ENCODE assay signal across 15 mouse cellular contexts in the genomic region with DNA sequence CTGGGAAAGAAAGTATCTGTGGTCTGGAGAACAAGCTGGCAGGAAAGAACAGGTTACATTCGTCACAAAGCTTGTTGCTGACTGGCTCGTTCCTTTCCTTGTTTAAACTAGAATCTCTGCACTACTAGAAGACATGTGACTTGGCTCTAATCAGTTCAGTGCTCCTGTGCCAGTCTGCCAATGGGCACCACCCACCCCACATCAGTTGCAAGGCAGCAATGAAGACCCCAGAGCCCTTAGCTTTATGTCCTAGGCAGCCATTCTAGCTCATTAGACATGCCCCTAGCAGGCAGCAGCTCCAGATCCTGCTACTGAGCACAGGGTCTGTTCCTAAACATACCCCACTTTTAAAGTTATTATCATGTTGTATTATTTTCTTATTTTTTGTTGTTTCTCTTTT. TPM values are rescaled to one million over a fixed set of nuclear protein-coding genes. Genes with fewer than 3 reads are reported as not detected.
DNase-seq lines count a peak whose midpoint lies in the region; ATAC-seq lines count a peak whose summit lies in the region.
"Had no signal": no experiment of that assay in that cellular context is flagged by ENCODE, and none has a peak within 500 bp of the region (broad histone marks: within the 10 kb centered on the region; RNA-seq: fewer than 3 reads in every experiment).

No protein-coding gene starts in this region.

- DNase-seq in hindbrain, embryonic 11.5 days (ENCODE audit: low spot score) = no peak
- no peak for DNase-seq in forebrain, embryonic 10.5 days (ENCODE audit: extremely low spot score, low spot score)
- DNase-seq in cerebellum, adult 8-10 months = no peak
- DNase-seq: cerebellum, postnatal 36 days; gastrocnemius, postnatal 36 days; lung, postnatal 10 days had no signal

- H3K9me3 ChIP-seq in hindbrain, embryonic 11.5 days (ENCODE audit: control insufficient read depth, low read length) = no peaks in the 10 kb centered on the region
- no peaks in the 10 kb centered on the region for H3K9me3 ChIP-seq in hindbrain, embryonic 16.5 days (ENCODE audit: control insufficient read depth, low read length)
- no peaks in the 10 kb centered on the region for H3K9me3 ChIP-seq in forebrain, embryonic 10.5 days
- no peaks in the 10 kb centered on the region for H3K9me3 ChIP-seq in hindbrain, embryonic 12.5 days (replicated peaks)
- H3K9me3 ChIP-seq in midbrain, embryonic 15.5 days = no peaks in the 10 kb centered on the region
- no peaks in the 10 kb centered on the region for H3K9me3 ChIP-seq in kidney, embryonic 14.5 days (ENCODE audit: control insufficient read depth, low read length)
- H3K9me3 ChIP-seq: heart, embryonic 12.5 days; intestine, embryonic 15.5 days; liver, embryonic 15.5 days had no signal

- H3K36me3 ChIP-seq in hindbrain, embryonic 11.5 days (ENCODE audit: control insufficient read depth, insufficient read depth, low read length) = peaks cover 3% of the 10 kb centered on the region; the same call in 1 of the 2 replicates
- peaks cover 3% of the 10 kb centered on the region for H3K36me3 ChIP-seq in hindbrain, embryonic 16.5 days (ENCODE audit: control insufficient read depth, insufficient read depth, low read length)
- peaks cover 85% of the 10 kb centered on the region for H3K36me3 ChIP-seq in forebrain, embryonic 10.5 days (replicated peaks)
- peaks cover 22% of the 10 kb centered on the region for H3K36me3 ChIP-seq in hindbrain, embryonic 12.5 days
- H3K36me3 ChIP-seq in midbrain, embryonic 15.5 days (replicated peaks) = 0 out of 2 replicates have a peak, but pooled peaks cover 3% of the 10 kb centered on the region
- H3K36me3 ChIP-seq in kidney, embryonic 14.5 days (ENCODE audit: control insufficient read depth, insufficient read depth, low read length) = peaks cover 56% of the 10 kb centered on the region

- no peak overlapping the region for H3K4me2 ChIP-seq in hindbrain, embryonic 11.5 days (replicated peaks; ENCODE audit: low read depth, low read length)
- H3K4me2 ChIP-seq in hindbrain, embryonic 16.5 days (ENCODE audit: low read length) = no peak overlapping the region
- no peak overlapping the region for H3K4me2 ChIP-seq in hindbrain, embryonic 12.5 days (replicated peaks)
- H3K4me2 ChIP-seq in midbrain, embryonic 15.5 days = no peak overlapping the region
- H3K4me2 ChIP-seq in kidney, embryonic 14.5 days (replicated peaks; ENCODE audit: low read depth, low read length) = no peak overlapping the region
- H3K4me2 ChIP-seq: heart, embryonic 12.5 days; intestine, embryonic 15.5 days; liver, embryonic 15.5 days had no signal

- H3K4me1 ChIP-seq in hindbrain, embryonic 11.5 days (replicated peaks; ENCODE audit: control insufficient read depth, insufficient read depth, low read length) = peaks cover 26% of the 10 kb centered on the region
- H3K4me1 ChIP-seq in hindbrain, embryonic 16.5 days (ENCODE audit: control insufficient read depth, insufficient read depth, low read depth, low read length) = peaks cover 20% of the 10 kb centered on the region
- peaks cover 55% of the 10 kb centered on the region for H3K4me1 ChIP-seq in forebrain, embryonic 10.5 days
- H3K4me1 ChIP-seq in hindbrain, embryonic 12.5 days = peaks cover 39% of the 10 kb centered on the region
- peaks cover 46% of the 10 kb centered on the region for H3K4me1 ChIP-seq in midbrain, embryonic 15.5 days
- no peaks in the 10 kb centered on the region for H3K4me1 ChIP-seq in kidney, embryonic 14.5 days (ENCODE audit: control insufficient read depth, insufficient read depth, low read length)

- H3K27me3 ChIP-seq in hindbrain, embryonic 11.5 days (ENCODE audit: control insufficient read depth, insufficient read depth, low read length) = no peaks in the 10 kb centered on the region
- no peaks in the 10 kb centered on the region for H3K27me3 ChIP-seq in hindbrain, embryonic 16.5 days (replicated peaks; ENCODE audit: control insufficient read depth, insufficient read depth, low read length)
- H3K27me3 ChIP-seq in forebrain, embryonic 10.5 days (ENCODE audit: poor library complexity, severe bottlenecking) = no peaks in the 10 kb centered on the region
- no peaks in the 10 kb centered on the region for H3K27me3 ChIP-seq in hindbrain, embryonic 12.5 days
- no peaks in the 10 kb centered on the region for H3K27me3 ChIP-seq in midbrain, embryonic 15.5 days (replicated peaks)
- no peaks in the 10 kb centered on the region for H3K27me3 ChIP-seq in kidney, embryonic 14.5 days (ENCODE audit: control insufficient read depth, insufficient read depth, low read length)
- H3K27me3 ChIP-seq: CH12.LX; heart, embryonic 12.5 days; intestine, embryonic 15.5 days; liver, embryonic 15.5 days had no signal

- no peak overlapping the region for H3K4me3 ChIP-seq in hindbrain, embryonic 11.5 days (ENCODE audit: low read depth, low read length)
- H3K4me3 ChIP-seq in hindbrain, embryonic 16.5 days (ENCODE audit: low read length) = no peak overlapping the region
- H3K4me3 ChIP-seq in forebrain, embryonic 10.5 days = no peak overlapping the region
- no peak overlapping the region for H3K4me3 ChIP-seq in hindbrain, embryonic 12.5 days
- H3K4me3 ChIP-seq in midbrain, embryonic 15.5 days = no peak overlapping the region
- H3K4me3 ChIP-seq in kidney, embryonic 14.5 days (ENCODE audit: low read length) = no peak overlapping the region
- H3K4me3 ChIP-seq: heart, embryonic 12.5 days; intestine, embryonic 15.5 days; liver, embryonic 15.5 days had no signal

- H3K27ac ChIP-seq in hindbrain, embryonic 11.5 days (ENCODE audit: low read depth, low read length) = peak overlapping the region; percentile 87; the same call in 1 of the 2 replicates
- no peak overlapping the region for H3K27ac ChIP-seq in hindbrain, embryonic 16.5 days (ENCODE audit: low read depth, low read length)
- peak overlapping the region; percentile 88 for H3K27ac ChIP-seq in forebrain, embryonic 10.5 days
- peak overlapping the region; percentile 84 for H3K27ac ChIP-seq in hindbrain, embryonic 12.5 days
- H3K27ac ChIP-seq in midbrain, embryonic 15.5 days = peak overlapping the region; percentile 81
- H3K27ac ChIP-seq in kidney, embryonic 14.5 days (ENCODE audit: low read depth, low read length) = no peak overlapping the region
- H3K27ac ChIP-seq: intestine, embryonic 15.5 days; kidney, postnatal 0 days; liver, embryonic 15.5 days had no signal

- no peak overlapping the region for H3K9ac ChIP-seq in hindbrain, embryonic 11.5 days (ENCODE audit: low read depth, low read length)
- H3K9ac ChIP-seq in hindbrain, embryonic 16.5 days (ENCODE audit: low read depth, low read length) = no peak overlapping the region
- no peak overlapping the region for H3K9ac ChIP-seq in hindbrain, embryonic 12.5 days
- no peak overlapping the region for H3K9ac ChIP-seq in midbrain, embryonic 15.5 days
- H3K9ac ChIP-seq in kidney, embryonic 14.5 days (ENCODE audit: low read depth, low read length) = no peak overlapping the region
- H3K9ac ChIP-seq: heart, embryonic 12.5 days; intestine, embryonic 15.5 days; liver, embryonic 15.5 days had no signal

- WGBS in hindbrain, embryonic 11.5 days = 88% methylated on average over 2 of the region's 2 CpGs
- 39% methylated on average over 2 of the region's 2 CpGs for WGBS in hindbrain, embryonic 16.5 days
- WGBS in forebrain, embryonic 10.5 days = 82% methylated on average over 2 of the region's 2 CpGs
- WGBS in hindbrain, embryonic 12.5 days = 87% methylated on average over 2 of the region's 2 CpGs
- WGBS in midbrain, embryonic 15.5 days = 65% methylated on average over 2 of the region's 2 CpGs
- WGBS in kidney, embryonic 14.5 days = 78% methylated on average over 2 of the region's 2 CpGs

- ATAC-seq in hindbrain, embryonic 11.5 days (ENCODE audit: low FRiP score) = no peak
- ATAC-seq in hindbrain, embryonic 16.5 days = no peak
- no peak for ATAC-seq in hindbrain, embryonic 12.5 days (ENCODE audit: low FRiP score)
- ATAC-seq in midbrain, embryonic 15.5 days (replicated peaks) = no peak
- ATAC-seq in kidney, embryonic 14.5 days (ENCODE audit: low FRiP score, low TSS enrichment) = no peak
- ATAC-seq: intestine, embryonic 15.5 days had no signal

RNA-seq across cellular contexts. Expression of a gene that starts 59.9 kb away (rescaled TPM):
- polyA plus RNA-seq in hindbrain, embryonic 11.5 days (2014; fragmentation: Nextera tagmentation; extraction: Ambion mirVana) = 355 and 367 TPM in 2 replicates
- 273 and 299 TPM in 2 replicates for polyA plus RNA-seq in hindbrain, embryonic 16.5 days (2015; fragmentation: Nextera tagmentation; extraction: Ambion mirVana)
- 335 and 344 TPM in 2 replicates for polyA plus RNA-seq in forebrain, embryonic 10.5 days (2016; fragmentation: Nextera tagmentation; extraction: Ambion mirVana)
- 267 and 272 TPM in 2 replicates for polyA plus RNA-seq in hindbrain, embryonic 12.5 days (2016; fragmentation: Nextera tagmentation; extraction: Ambion mirVana)
- 260 and 270 TPM in 2 replicates for polyA plus RNA-seq in midbrain, embryonic 15.5 days (2015; fragmentation: Nextera tagmentation; extraction: Ambion mirVana)
- 287 and 379 TPM in 2 replicates for polyA plus RNA-seq in kidney, embryonic 14.5 days (2014; fragmentation: Nextera tagmentation; extraction: Ambion mirVana)

Comparison
In these comparisons a context has a peak if more than half of its experiments do, and no peak if none do; other contexts are left out.
1. H3K27ac ChIP-seq: peak in hindbrain, embryonic 11.5 days (single experiment), forebrain, embryonic 10.5 days (single experiment), hindbrain, embryonic 12.5 days (single experiment) and midbrain, embryonic 15.5 days (single experiment); none in hindbrain, embryonic 16.5 days (single experiment) and kidney, embryonic 14.5 days (single experiment).